Mouse (Mus musculus) gastrocnemius, postnatal 36 days (tissue): ENCODE measurements around the gene Xpo1. TPM values are rescaled to one million over a fixed set of nuclear protein-coding genes. Genes with fewer than 3 reads are reported as not detected.
"Not testable (repeated sequence)": the region's sequence is repeated elsewhere in the genome, so short reads cannot be mapped to it uniquely, and the experiment has no call there.

Source experiments
- DNase-seq, 2 experiments: peaks; one replicate each; pipeline ENCODE4 v3.0.0; 2022
- intact Hi-C: fragments of 180-260 bp; cut with DNase I; formaldehyde crosslinking; loops from one replicate; pipeline ENCODE4 v1.15.1; 2025
- total RNA-seq, 2 experiments: library from RNA; stranded (reverse); gene quantifications; 2 replicates each; pipeline ENCODE4 v1.2.3; 2021

The Xpo1 gene
- total RNA-seq, 2 experiments from 2014 or later: 21.7 to 22.4 TPM

GRCm38 (mm10) chr11:23284469-23284868 is 28.6 kb downstream of the Xpo1 start:
- DNase-seq: no peak
- intact Hi-C loops: no loop called here

GRCm38 (mm10) chr11:23288866-23289265 is 33.0 kb downstream of the Xpo1 start:
- intact Hi-C loops, DNase-seq: not testable (repeated sequence)

GRCm38 (mm10) chr11:23297379-23297778 is 41.5 kb downstream of the Xpo1 start:
- intact Hi-C loops: no loop called here
- no peak for DNase-seq

GRCm38 (mm10) chr11:23298301-23298700 is 42.5 kb downstream of the Xpo1 start:
- no peak for DNase-seq
- intact Hi-C loops: no loop called here

- DNase-seq: no peak
- intact Hi-C loops: no loop called here
These were observed 44.1 kb downstream of the Xpo1 start for GRCm38 (mm10) chr11:23299910-23300309.

- intact Hi-C loops: no loop called here
- DNase-seq: no peak
These were observed 47.3 kb downstream of the Xpo1 start for GRCm38 (mm10) chr11:23303126-23303525.

- DNase-seq, intact Hi-C loops: not testable (repeated sequence)
These were observed 49.3 kb downstream of the Xpo1 start for GRCm38 (mm10) chr11:23305101-23305672.

GRCm38 (mm10) chr11:23305673-23306608 is 50.1 kb downstream of the Xpo1 start:
- intact Hi-C loops: no loop called here
- DNase-seq: peak; percentile 88 to 96

GRCm38 (mm10) chr11:23306764-23307565 is 51.1 kb downstream of the Xpo1 start, which contains the start of gene Usp34:
Gene Usp34 (plus strand): TSS chr11:23306895.
- intact Hi-C loops: no loop called here
- DNase-seq: peak; percentile 48 to 72

GRCm38 (mm10) chr11:23307566-23307920 is 51.7 kb downstream of the Xpo1 start:
- intact Hi-C loops: no loop called here
- DNase-seq: no peak

- intact Hi-C loops: no loop called here
- no peak for DNase-seq
These were observed 57.7 kb downstream of the Xpo1 start for GRCm38 (mm10) chr11:23313496-23313895.

- intact Hi-C loops: no loop called here
These were observed 73.6 kb downstream of the Xpo1 start for GRCm38 (mm10) chr11:23329413-23329812.

GRCm38 (mm10) chr11:23332136-23332535 is 76.3 kb downstream of the Xpo1 start:
- intact Hi-C loops: no loop called here
- no peak for DNase-seq

More at GRCm38 (mm10) chr11:23329413-23329812, 73.6 kb downstream of the Xpo1 start:
- no peak for DNase-seq

GRCm38 (mm10) chr11:23335160-23335559 is 79.3 kb downstream of the Xpo1 start:
- intact Hi-C loops: no loop called here
- DNase-seq: no peak

Other genes with a start within 250 kb of the Xpo1 start
- gene Fam161a, start 248.5 kb upstream of the Xpo1 start, total RNA-seq: 1 to 10 TPM; 1.8 to 2.8 TPM
- gene Usp34, start 50.9 kb downstream of the Xpo1 start, total RNA-seq: 10 to 100 TPM; 29.7 to 39.6 TPM
- 10 to 100 TPM; 36.2 to 39.3 TPM for gene Ahsa2, start 242.0 kb downstream of the Xpo1 start, total RNA-seq